Mouse (Mus musculus) heart, embryonic 11.5 days (tissue): Measurements from ENCODE around the gene Ints5. TPM values are rescaled to one million over a fixed set of nuclear protein-coding genes. Genes with fewer than 3 reads are reported as not detected.

ENCODE experiments used
- ATAC-seq: fragments of 200-750 bp; cut with Nextera tagmentation; replicated peaks from 2 replicates; pipeline ENCODE4 v1.8.0; 2017; ENCODE audit warnings: moderate library complexity; ENCODE audit not compliant: insufficient number of reproducible peaks, low FRiP score, low TSS enrichment
- H3K27ac ChIP-seq: fragments of 300-500 bp; sonication (generic); 2 replicates; pipeline ENCODE4 v1.5.1; 2014; ENCODE audit warnings: mild to moderate bottlenecking, low read depth, low read length
- H3K27me3 ChIP-seq: fragments of 300-500 bp; sonication (generic); 2 replicates; pipeline ENCODE4 v1.6.1; 2014; ENCODE audit warnings: mild to moderate bottlenecking, low read length, mixed read lengths; ENCODE audit not compliant: control insufficient read depth, insufficient read depth
- H3K36me3 ChIP-seq: fragments of 300-500 bp; sonication (generic); 2 replicates; pipeline ENCODE4 v1.6.1; 2014; ENCODE audit warnings: mild to moderate bottlenecking, low read length, moderate library complexity, mixed read lengths; ENCODE audit not compliant: control insufficient read depth, insufficient read depth
- H3K4me1 ChIP-seq: fragments of 300-500 bp; sonication (generic); 2 replicates; pipeline ENCODE4 v1.6.1; 2014; ENCODE audit warnings: low read length; ENCODE audit not compliant: control insufficient read depth, insufficient read depth
- H3K4me2 ChIP-seq: fragments of 300-500 bp; sonication (generic); 2 replicates; pipeline ENCODE4 v1.6.1; 2014; ENCODE audit warnings: mild to moderate bottlenecking, moderate library complexity
- H3K4me3 ChIP-seq: fragments of 300-500 bp; sonication (generic); 2 replicates; pipeline ENCODE4 v1.5.1; 2014; ENCODE audit warnings: low read depth, low read length
- H3K9ac ChIP-seq: fragments of 300-500 bp; sonication (generic); 2 replicates; pipeline ENCODE4 v1.6.1; 2014; ENCODE audit warnings: mild to moderate bottlenecking, low read depth, low read length, moderate library complexity
- H3K9me3 ChIP-seq: fragments of 300-500 bp; sonication (generic); replicated peaks from 2 replicates; pipeline ENCODE4 v1.6.1; 2016; ENCODE audit warnings: low read length; ENCODE audit not compliant: control insufficient read depth
- WGBS: fragments of 180-500 bp; shearing (Covaris S2); extraction: QIAGEN DNeasy Blood & Tissue Kit; methylation state at CpG from one replicate; pipeline ENCODE4 v1.1.7; 2014; ENCODE audit not compliant: insufficient replicate concordance; 5-methylcytosine and 5-hydroxymethylcytosine counted together
- polyA plus RNA-seq: library from polyadenylated mRNA; unstranded; fragments of >200 nt; fragmentation: Nextera tagmentation; extraction: Ambion mirVana; gene quantifications from 2 replicates; pipeline ENCODE4 v1.2.1, GENCODE M21; 2014

The Ints5 gene
- polyA plus RNA-seq, 1 experiment from 2014 or later: 19.2 TPM

GRCm38 (mm10) chr19:8929224-8930088 lies 36.7 kb downstream of the Ints5 start, which contains the start of the genes Rom1 and Eml3:
Gene Rom1 (minus strand): TSS chr19:8929356.
Gene Eml3 (plus strand): TSS chr19:8929552.
- Histone ChIP-seq H3K27ac (peak within 1 kb of the TSS; percentile 76), H3K4me2 (peak within 1 kb of the TSS; percentile 89), H3K9ac (peak within 1 kb of the TSS; percentile 91), H3K4me1 (peaks cover 20% of the 10 kb centered on the region), H3K9me3 (no peaks in the 10 kb centered on the region), H3K36me3 (peaks cover 13% of the 10 kb centered on the region), H3K4me3 (peak within 1 kb of the TSS; percentile 87), H3K27me3 (no peaks in the 10 kb centered on the region)
- 1% methylated on average over 58 of the region's 74 CpGs for WGBS
- peak; percentile 82 for ATAC-seq

DNA sequence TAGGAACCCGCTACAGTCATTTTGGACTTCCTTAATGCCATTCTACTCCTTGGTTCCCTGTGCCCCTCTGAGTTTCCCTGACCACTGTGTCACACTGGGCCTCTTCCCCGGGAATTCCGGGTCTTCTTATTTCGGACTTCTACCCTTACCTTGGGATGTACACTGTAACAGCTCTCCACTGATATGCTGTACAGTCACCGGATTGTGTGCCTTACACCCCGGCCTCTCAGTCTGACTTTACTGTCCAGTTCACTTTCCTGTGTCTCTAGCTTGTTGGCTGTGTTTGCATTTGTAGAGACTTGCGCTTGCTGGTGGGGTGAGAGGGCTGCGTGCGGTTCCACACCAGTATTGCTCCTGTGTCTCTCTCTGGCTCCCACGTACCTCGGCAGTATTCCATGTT lies 37.3 kb downstream of the Ints5 start:
- no peaks in the 10 kb centered on the region for H3K9me3 ChIP-seq
- H3K4me1 ChIP-seq: peaks cover 20% of the 10 kb centered on the region
- H3K4me3 ChIP-seq: peak overlapping the region; percentile 87
- H3K27me3 ChIP-seq: no peaks in the 10 kb centered on the region
- H3K4me2 ChIP-seq: peak overlapping the region; percentile 89
- H3K9ac ChIP-seq: peak overlapping the region; percentile 91
- 10% methylated on average over 11 of the region's 11 CpGs for WGBS
- peak overlapping the region; percentile 76; the same call in 1 of the 2 replicates for H3K27ac ChIP-seq
- peaks cover 13% of the 10 kb centered on the region for H3K36me3 ChIP-seq
- ATAC-seq: no peak

DNA sequence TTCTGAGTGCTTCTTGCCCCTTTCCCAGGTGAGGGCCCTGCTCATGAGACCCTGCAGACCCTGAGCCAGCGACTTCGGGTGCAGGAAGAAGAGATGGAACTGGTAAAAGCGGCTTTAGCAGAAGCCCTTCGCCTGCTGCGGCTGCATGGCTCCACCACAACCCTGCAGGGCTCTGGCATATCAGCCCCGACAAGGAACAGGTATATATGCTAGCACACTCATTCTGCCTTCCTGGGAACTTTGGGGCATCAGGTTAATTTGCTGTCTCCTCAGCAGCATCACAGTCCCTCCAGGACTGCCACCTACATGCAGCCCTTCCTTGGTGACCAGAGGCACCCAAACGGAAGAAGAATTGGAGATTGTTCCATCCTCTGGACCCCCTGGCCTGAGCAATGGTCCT lies 38.0 kb downstream of the Ints5 start:
- peak overlapping the region; percentile 89 for H3K4me2 ChIP-seq
- H3K27me3 ChIP-seq: no peaks in the 10 kb centered on the region
- ATAC-seq: no peak
- 81% methylated on average over 7 of the region's 7 CpGs for WGBS
- no peaks in the 10 kb centered on the region for H3K9me3 ChIP-seq
- H3K4me1 ChIP-seq: peaks cover 20% of the 10 kb centered on the region
- peak overlapping the region; percentile 91 for H3K9ac ChIP-seq
- H3K4me3 ChIP-seq: peak overlapping the region; percentile 87; the same call in 1 of the 2 replicates
- no peak overlapping the region for H3K27ac ChIP-seq
- peaks cover 8% of the 10 kb centered on the region for H3K36me3 ChIP-seq

DNA sequence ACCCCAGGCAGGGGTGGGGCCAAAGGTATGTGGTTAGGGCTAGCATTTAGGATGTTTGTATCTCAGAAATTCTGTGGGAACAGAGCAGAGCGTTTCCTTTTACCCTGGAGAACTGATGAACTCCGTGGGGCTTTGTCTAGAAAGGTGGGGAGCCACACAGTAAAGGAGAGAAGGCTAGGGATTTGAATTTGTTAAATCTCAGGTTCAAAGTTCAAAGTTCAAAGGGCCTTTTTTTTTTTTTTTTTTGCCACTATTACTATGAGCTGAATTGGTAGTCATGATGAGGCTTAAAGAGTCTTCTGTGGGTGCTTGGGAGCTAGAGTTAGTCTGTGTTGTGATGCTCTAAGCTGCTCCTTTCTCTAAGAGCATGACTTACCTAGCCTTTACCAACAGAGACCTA lies 43.9 kb downstream of the Ints5 start:
- Histone ChIP-seq H3K27me3 (no peaks in the 10 kb centered on the region), H3K4me1 (peaks cover 8% of the 10 kb centered on the region; the same call in 1 of the 2 replicates), H3K9me3 (no peaks in the 10 kb centered on the region), H3K4me2 (no peak overlapping the region), H3K4me3 (no peak overlapping the region), H3K27ac (no peak overlapping the region), H3K9ac (no peak overlapping the region), H3K36me3 (peaks cover 10% of the 10 kb centered on the region)
- ATAC-seq: no peak
- 88% methylated on average over 2 of the region's 2 CpGs for WGBS

- H3K4me3 ChIP-seq: no peak overlapping the region
- ATAC-seq: no peak
- peak overlapping the region; percentile 99 for H3K9ac ChIP-seq
- peak overlapping the region; percentile 83 for H3K4me2 ChIP-seq
- peaks cover 9% of the 10 kb centered on the region; the same call in 1 of the 2 replicates for H3K36me3 ChIP-seq
- peaks cover 19% of the 10 kb centered on the region for H3K4me1 ChIP-seq
- H3K27ac ChIP-seq: peak overlapping the region; percentile 6; the same call in 1 of the 2 replicates
- H3K9me3 ChIP-seq: no peaks in the 10 kb centered on the region
- H3K27me3 ChIP-seq: no peaks in the 10 kb centered on the region
- 83% methylated on average over 15 of the region's 15 CpGs for WGBS
These were observed 47.8 kb downstream of the Ints5 start for GRCm38 (mm10) chr19:8940526-8941133.

DNA sequence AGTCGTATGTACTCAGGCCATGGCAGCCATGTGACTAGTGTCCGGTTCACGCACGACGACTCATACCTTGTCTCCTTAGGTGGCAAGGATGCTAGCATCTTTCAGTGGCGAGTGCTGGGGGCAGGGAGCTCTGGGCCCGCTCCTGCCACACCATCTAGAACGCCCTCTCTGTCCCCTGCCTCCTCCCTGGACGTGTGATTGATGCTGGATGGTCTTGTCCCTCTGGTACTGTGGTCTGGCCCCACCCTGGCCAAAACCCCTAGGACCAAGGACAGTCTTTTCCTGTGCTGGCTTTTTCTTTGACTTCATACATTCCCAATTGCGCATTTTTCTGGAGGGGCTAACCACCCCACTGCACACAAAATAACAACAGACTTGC lies 48.3 kb downstream of the Ints5 start:
- H3K36me3 ChIP-seq: peaks cover 13% of the 10 kb centered on the region; the same call in 1 of the 2 replicates
- peaks cover 19% of the 10 kb centered on the region for H3K4me1 ChIP-seq
- no peaks in the 10 kb centered on the region for H3K27me3 ChIP-seq
- peak overlapping the region; percentile 95 for H3K4me3 ChIP-seq
- H3K27ac ChIP-seq: peak overlapping the region; percentile 6; the same call in 1 of the 2 replicates
- 36% methylated on average over 10 of the region's 10 CpGs for WGBS
- peak overlapping the region; percentile 83 for H3K4me2 ChIP-seq
- 0 out of 2 replicates have a peak, but pooled peaks have one; percentile 15 for ATAC-seq
- H3K9ac ChIP-seq: peak overlapping the region; percentile 99
- no peaks in the 10 kb centered on the region for H3K9me3 ChIP-seq

GRCm38 (mm10) chr19:8941515-8942217 lies 48.9 kb downstream of the Ints5 start, which contains the start of gene Mta2:
Gene Mta2 (plus strand): TSS chr19:8941875.
- H3K36me3 ChIP-seq: peaks cover 16% of the 10 kb centered on the region; the same call in 1 of the 2 replicates
- peak within 1 kb of the TSS; percentile 99 for H3K9ac ChIP-seq
- peak; percentile 87 for ATAC-seq
- H3K4me2 ChIP-seq: peak within 1 kb of the TSS; percentile 83
- no peaks in the 10 kb centered on the region for H3K9me3 ChIP-seq
- WGBS: under 1% methylated on average over 64 of the region's 64 CpGs
- peak within 1 kb of the TSS; percentile 96 for H3K27ac ChIP-seq
- no peaks in the 10 kb centered on the region for H3K27me3 ChIP-seq
- H3K4me1 ChIP-seq: peaks cover 19% of the 10 kb centered on the region
- H3K4me3 ChIP-seq: peak within 1 kb of the TSS; percentile 95
